Mouse (Mus musculus): Measurements from ENCODE around the gene Ctsw. TPM values are rescaled to one million over a fixed set of nuclear protein-coding genes. Genes with fewer than 3 reads are reported as not detected.
A peak's percentile ranks its signal among the peaks of the same experiment; 100 is the strongest.

Gene Ctsw
- polyA plus RNA-seq, 1 experiment from 2014 or later, result 0.24 TPM

DNA sequence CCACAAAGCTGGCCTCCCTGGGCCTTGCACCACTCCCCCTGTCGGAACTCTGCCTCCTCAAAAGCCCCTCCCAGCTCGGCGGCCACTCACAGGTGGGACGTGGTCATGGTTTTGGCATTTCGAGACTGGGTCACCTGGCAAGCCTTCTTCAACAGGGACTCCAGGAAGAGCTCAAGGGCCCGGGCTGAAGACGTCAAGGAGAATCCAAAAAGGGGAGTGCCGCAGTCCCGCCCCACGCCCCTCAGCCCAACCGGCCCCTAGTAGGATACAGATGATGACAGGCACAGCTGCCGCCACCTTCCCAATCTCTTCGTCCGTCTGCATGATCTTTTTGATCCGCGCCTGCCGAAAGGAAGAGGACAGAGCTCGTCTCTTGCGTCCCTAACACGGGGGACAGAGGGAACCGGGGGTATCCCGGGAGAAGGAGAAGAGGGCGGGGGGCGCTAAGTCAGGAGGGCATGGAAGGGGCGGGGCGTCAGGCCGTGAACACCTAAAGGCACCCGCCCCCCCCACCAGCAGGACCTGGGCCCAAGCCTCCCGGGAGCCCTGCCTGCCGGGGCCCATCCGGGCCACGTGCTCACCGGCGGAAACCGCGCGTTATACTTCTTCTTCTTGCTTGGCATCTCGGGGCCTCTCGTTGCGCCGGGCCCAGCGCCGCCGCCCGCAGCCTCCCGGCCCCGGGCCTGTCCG is 44.1 kb downstream of the Ctsw start:
- H3K27ac ChIP-seq, result peak overlapping the region; percentile 46
- peaks cover 32% of the 10 kb centered on the region for H3K79me2 ChIP-seq (ENCODE audit: inconsistent target)
- peak overlapping the region; percentile 76 for H3K4me3 ChIP-seq (ENCODE audit: inconsistent target)
- peaks cover 27% of the 10 kb centered on the region; the same call in 1 of the 2 replicates for H3K36me3 ChIP-seq (ENCODE audit: inconsistent target)
- 1% methylated on average over 37 of the region's 48 CpGs for WGBS (ENCODE audit: missing documents)

DNA sequence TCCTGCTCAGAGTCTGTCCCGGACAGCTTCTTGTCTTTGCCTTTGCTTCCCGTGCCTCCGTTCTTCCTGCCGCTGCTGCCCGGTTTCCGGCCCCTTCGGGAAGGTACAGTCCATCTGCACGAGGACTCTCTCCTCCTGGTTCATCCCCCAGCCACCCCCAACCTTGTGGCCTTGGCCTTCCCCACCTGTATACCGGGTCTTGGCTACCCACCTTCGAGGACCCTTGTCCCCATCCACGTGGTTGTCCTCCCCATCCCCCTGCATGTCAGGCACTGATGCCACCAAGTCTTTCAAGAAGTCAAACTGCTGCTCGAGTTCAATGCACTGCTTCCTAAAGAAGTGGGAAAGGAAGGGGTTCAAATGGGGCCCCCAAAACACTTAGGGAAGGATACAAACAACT is 44.7 kb downstream of the Ctsw start:
- no peak overlapping the region for H3K27ac ChIP-seq
- WGBS (ENCODE audit: missing documents), result 72% methylated on average over 12 of the region's 12 CpGs
- peaks cover 28% of the 10 kb centered on the region; the same call in 1 of the 2 replicates for H3K36me3 ChIP-seq (ENCODE audit: inconsistent target)
- peaks cover 32% of the 10 kb centered on the region for H3K79me2 ChIP-seq (ENCODE audit: inconsistent target)
- peak overlapping the region; percentile 76 for H3K4me3 ChIP-seq (ENCODE audit: inconsistent target)

GRCm38 (mm10) chr19:5422895-5423443 is 45.3 kb downstream of the Ctsw start:
- peaks cover 28% of the 10 kb centered on the region; the same call in 1 of the 2 replicates for H3K36me3 ChIP-seq (ENCODE audit: inconsistent target)
- WGBS (ENCODE audit: missing documents), result 87% methylated on average over 9 of the region's 9 CpGs
- H3K27ac ChIP-seq, result no peak overlapping the region
- no peak overlapping the region for H3K4me3 ChIP-seq (ENCODE audit: inconsistent target)
- H3K79me2 ChIP-seq (ENCODE audit: inconsistent target), result peaks cover 32% of the 10 kb centered on the region

DNA sequence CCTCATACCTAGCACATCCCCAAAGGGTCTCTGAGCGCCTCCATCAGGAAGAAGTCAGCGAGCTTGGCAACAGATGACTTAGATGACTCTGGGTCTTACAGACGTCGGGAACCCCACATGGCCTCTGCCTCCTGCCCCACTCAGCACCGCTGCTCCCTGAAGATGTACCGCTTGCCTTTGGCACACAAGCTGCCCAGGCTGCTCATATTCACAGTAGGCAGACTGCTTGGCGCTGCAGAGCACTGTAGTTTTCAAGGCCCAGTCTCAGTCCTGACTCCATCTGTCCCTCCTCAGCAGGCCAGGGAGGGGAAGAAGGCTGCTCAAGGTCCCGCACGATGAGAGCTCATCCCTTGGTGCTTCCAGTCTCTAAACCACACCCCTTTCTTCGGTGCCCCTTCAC is 46.0 kb downstream of the Ctsw start:
- Histone ChIP-seq H3K27ac (no peak overlapping the region), H3K79me2 (ENCODE audit: inconsistent target) (peaks cover 31% of the 10 kb centered on the region), H3K36me3 (ENCODE audit: inconsistent target) (peaks cover 27% of the 10 kb centered on the region; the same call in 1 of the 2 replicates), H3K4me3 (ENCODE audit: inconsistent target) (no peak overlapping the region)
- WGBS (ENCODE audit: missing documents), result 90% methylated on average over 10 of the region's 10 CpGs

DNA sequence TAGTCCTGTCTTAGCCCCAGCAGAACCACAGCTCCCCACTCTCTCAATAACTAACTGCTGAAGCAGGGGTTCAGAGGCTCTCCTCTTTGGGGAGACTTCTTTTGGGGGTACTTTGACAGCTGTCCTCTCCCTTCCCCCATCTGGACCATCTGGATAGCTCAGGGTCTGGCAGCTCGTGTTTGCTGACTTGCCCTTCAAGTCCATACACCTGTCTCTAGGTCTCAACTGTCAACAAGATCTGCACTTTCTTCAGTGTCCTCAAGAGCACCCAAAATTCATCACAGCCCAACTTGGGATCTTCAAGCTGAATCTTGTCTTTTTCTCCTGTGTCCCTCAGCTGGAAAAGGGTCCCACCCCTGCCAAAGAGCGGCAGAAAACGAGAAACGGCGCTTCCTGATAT is 46.5 kb downstream of the Ctsw start:
- Histone ChIP-seq H3K79me2 (ENCODE audit: inconsistent target) (peaks cover 27% of the 10 kb centered on the region), H3K36me3 (ENCODE audit: inconsistent target) (peaks cover 23% of the 10 kb centered on the region; the same call in 1 of the 2 replicates), H3K27ac (no peak overlapping the region), H3K4me3 (ENCODE audit: inconsistent target) (no peak overlapping the region)
- WGBS (ENCODE audit: missing documents), result 95% methylated on average over 5 of the region's 5 CpGs

- no peak overlapping the region for H3K4me3 ChIP-seq (ENCODE audit: inconsistent target)
- WGBS (ENCODE audit: missing documents), result 89% methylated on average over 6 of the region's 6 CpGs
- H3K27ac ChIP-seq, result no peak overlapping the region
- peaks cover 17% of the 10 kb centered on the region; the same call in 1 of the 2 replicates for H3K36me3 ChIP-seq (ENCODE audit: inconsistent target)
- H3K79me2 ChIP-seq (ENCODE audit: inconsistent target), result peaks cover 15% of the 10 kb centered on the region
Measured at GRCm38 (mm10) chr19:5420579-5420978, 47.7 kb downstream of the Ctsw start.

DNA sequence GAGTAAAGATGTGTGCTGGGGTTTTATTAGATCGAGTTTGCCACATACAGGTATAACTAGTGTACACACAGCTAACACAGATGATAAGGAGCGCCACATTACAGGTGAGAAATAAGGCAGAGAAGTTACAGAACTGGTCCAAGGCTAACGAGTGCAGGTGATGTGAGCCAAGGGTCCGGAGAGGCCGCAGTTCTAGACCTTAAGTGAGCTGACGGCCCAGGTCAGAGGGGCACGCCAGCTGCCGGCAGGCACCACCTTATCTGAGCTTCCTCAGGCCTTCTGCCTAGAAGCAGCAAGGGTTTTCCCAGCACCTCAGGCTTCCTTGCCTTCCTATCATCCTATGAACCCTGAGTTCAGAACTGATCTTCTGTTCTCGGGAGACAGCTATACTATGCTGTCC is 48.7 kb downstream of the Ctsw start:
- Histone ChIP-seq H3K4me3 (ENCODE audit: inconsistent target) (no peak overlapping the region), H3K27ac (no peak overlapping the region), H3K36me3 (ENCODE audit: inconsistent target) (peaks cover 17% of the 10 kb centered on the region; the same call in 1 of the 2 replicates), H3K79me2 (ENCODE audit: inconsistent target) (peaks cover 10% of the 10 kb centered on the region; the same call in 1 of the 2 replicates)
- WGBS (ENCODE audit: missing documents), result 85% methylated on average over 9 of the region's 9 CpGs

DNA sequence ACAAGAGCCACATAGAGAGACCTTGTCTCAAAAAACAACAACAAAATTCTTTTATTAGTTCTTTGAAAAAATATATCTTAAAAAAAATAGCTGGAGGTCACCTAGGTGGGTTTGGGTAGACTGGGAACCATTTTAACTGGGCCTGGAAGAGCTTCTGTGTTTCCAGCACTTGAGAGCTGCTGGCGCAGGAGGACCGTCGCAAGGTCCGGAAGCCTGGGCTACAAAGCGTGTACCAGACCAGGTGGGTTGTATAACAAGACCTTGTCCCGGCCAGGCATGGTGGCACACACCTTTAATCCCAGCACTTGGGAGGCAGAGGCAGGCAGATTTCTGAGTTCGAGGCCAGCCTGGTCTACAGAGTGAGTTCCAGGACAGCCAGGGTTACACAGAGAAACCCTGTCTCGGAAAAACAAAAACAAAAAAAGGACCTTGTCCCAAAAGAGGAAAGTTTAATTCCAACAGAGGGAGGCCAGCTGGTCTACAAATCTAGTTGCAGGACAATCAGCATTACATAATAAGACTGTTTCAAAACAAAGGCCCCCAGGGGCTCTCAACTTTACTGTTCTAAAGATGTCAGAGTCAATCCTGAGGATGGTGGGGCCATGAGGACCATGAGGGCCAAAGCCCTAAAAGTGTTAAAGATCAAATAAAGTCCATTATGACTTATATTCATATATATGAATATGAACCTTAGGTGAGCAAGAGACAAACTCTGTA is 49.4 kb downstream of the Ctsw start:
- Histone ChIP-seq H3K27ac (no peak overlapping the region), H3K36me3 (ENCODE audit: inconsistent target) (peaks cover 17% of the 10 kb centered on the region; the same call in 1 of the 2 replicates), H3K4me3 (ENCODE audit: inconsistent target) (no peak overlapping the region), H3K79me2 (ENCODE audit: inconsistent target) (peaks cover 6% of the 10 kb centered on the region; the same call in 1 of the 2 replicates)
- 98% methylated on average over 6 of the region's 8 CpGs for WGBS (ENCODE audit: missing documents)

Other genes starting within 250 kb of the Ctsw start
- gene Pacs1, start 195.4 kb downstream of the Ctsw start, polyA plus RNA-seq (2018), result 14.8 to 16.9 TPM (median 16.9 TPM) in 3 replicates
- 131 to 171 TPM (median 133 TPM) in 3 replicates for gene Sf3b2, start 173.1 kb downstream of the Ctsw start, polyA plus RNA-seq (2018)
- not detected in 3 replicates for gene Gal3st3, start 170.2 kb downstream of the Ctsw start, polyA plus RNA-seq (2018)
- gene Catsper1, start 132.8 kb downstream of the Ctsw start, polyA plus RNA-seq (2018), result not detected in 3 replicates
- 0.05 to 0.27 TPM in 2 of 3 replicates, not detected in the other for gene Cst6, start 118.9 kb downstream of the Ctsw start, polyA plus RNA-seq (2018)
- gene Eif1ad, start 101.8 kb downstream of the Ctsw start, polyA plus RNA-seq (2018), result 12.7 to 36.5 TPM (median 17.7 TPM) in 3 replicates
- gene Banf1, start 101.3 kb downstream of the Ctsw start, polyA plus RNA-seq (2018), result 43.3 to 113 TPM (median 54.5 TPM) in 3 replicates
- gene Sart1, start 79.8 kb downstream of the Ctsw start, polyA plus RNA-seq (2018), result 31.4 to 48.9 TPM (median 32.4 TPM) in 3 replicates
- gene Tsga10ip, start 66.0 kb downstream of the Ctsw start, polyA plus RNA-seq (2018), result not detected in 3 replicates
- 147 to 170 TPM (median 156 TPM) in 3 replicates for gene Drap1, start 43.5 kb downstream of the Ctsw start, polyA plus RNA-seq (2018)
- 28.7 to 55.4 TPM (median 29.9 TPM) in 3 replicates for gene AI837181, start 43.4 kb downstream of the Ctsw start, polyA plus RNA-seq (2018)
- 0.43 TPM in 1 of 3 replicates, not detected in the others for gene Fosl1, start 21.0 kb downstream of the Ctsw start, polyA plus RNA-seq (2018)
- 0.80 to 3.3 TPM (median 2.9 TPM) in 3 replicates for gene Ccdc85b, start 10.6 kb downstream of the Ctsw start, polyA plus RNA-seq (2018)
- gene Fibp, start 7.9 kb downstream of the Ctsw start, polyA plus RNA-seq (2018), result 40.2 to 58.1 TPM (median 52.2 TPM) in 3 replicates
- gene Efemp2, start 5.4 kb upstream of the Ctsw start, polyA plus RNA-seq (2018), result 4.6 to 7.5 TPM (median 6.8 TPM) in 3 replicates
- gene Mus81, start 19.9 kb upstream of the Ctsw start, polyA plus RNA-seq (2018), result 6.4 to 14.5 TPM (median 10.8 TPM) in 3 replicates
- 1,230 to 2,008 TPM (median 1,377 TPM) in 3 replicates for gene Cfl1, start 21.9 kb upstream of the Ctsw start, polyA plus RNA-seq (2018)
- gene 1700020D05Rik, start 35.3 kb upstream of the Ctsw start, polyA plus RNA-seq (2018), result 0.34 to 1.6 TPM (median 0.91 TPM) in 3 replicates
- gene Snx32, start 42.0 kb upstream of the Ctsw start, polyA plus RNA-seq (2018), result 5.5 to 23.0 TPM (median 11.7 TPM) in 3 replicates
- gene Ovol1, start 92.1 kb upstream of the Ctsw start, polyA plus RNA-seq (2018), result 0.11 TPM in 1 of 3 replicates, not detected in the others
- 10.0 to 20.3 TPM (median 16.8 TPM) in 3 replicates for gene Ap5b1, start 99.5 kb upstream of the Ctsw start, polyA plus RNA-seq (2018)
- 11.6 to 23.4 TPM (median 21.6 TPM) in 3 replicates for gene Rnaseh2c, start 133.4 kb upstream of the Ctsw start, polyA plus RNA-seq (2018)
- 35.4 to 54.4 TPM (median 47.1 TPM) in 3 replicates for gene Kat5, start 141.7 kb upstream of the Ctsw start, polyA plus RNA-seq (2018)
- 48.3 to 268 TPM (median 62.4 TPM) in 3 replicates for gene Rela, start 169.0 kb upstream of the Ctsw start, polyA plus RNA-seq (2018)
- 29.5 to 49.9 TPM (median 44.1 TPM) in 3 replicates for gene Sipa1, start 195.2 kb upstream of the Ctsw start, polyA plus RNA-seq (2018)
- 29.4 to 53.8 TPM (median 31.8 TPM) in 3 replicates for gene Map3k11, start 220.2 kb upstream of the Ctsw start, polyA plus RNA-seq (2018)
- gene Pcnx3, start 220.4 kb upstream of the Ctsw start, polyA plus RNA-seq (2018), result 16.4 to 37.7 TPM (median 26.8 TPM) in 3 replicates
- gene Kcnk7, start 235.9 kb upstream of the Ctsw start, polyA plus RNA-seq (2018), result not detected in 3 replicates

Data from macrophage (primary cell).